Mouse (Mus musculus): Measurements from ENCODE around the gene Rrp12.

DNA sequence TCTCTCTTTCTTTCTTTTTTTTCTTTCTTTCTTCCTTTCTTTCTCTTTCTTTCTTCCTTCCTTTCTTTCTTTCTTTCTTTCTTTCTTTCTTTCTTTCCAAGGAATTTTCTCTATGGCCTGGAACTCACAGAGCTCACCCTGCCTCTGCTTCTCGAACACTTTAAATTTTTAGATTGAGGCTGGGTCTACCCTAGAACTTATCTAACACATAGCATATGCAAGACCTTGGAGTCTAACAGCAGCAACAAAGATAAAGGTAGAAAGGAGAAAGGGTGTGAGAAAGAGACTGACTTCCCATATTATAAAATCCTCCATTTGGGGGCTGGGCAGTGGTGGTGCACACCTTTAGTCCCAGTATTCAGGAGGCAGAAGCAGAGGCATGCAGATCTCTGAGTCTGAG, 73.4 kb downstream of the Rrp12 start:
- no peak for TF ChIP-seq ZNF384 (IDR thresholded peaks at IDR 0.05; ENCODE audit: low read depth, low read length)
- no peak for TF ChIP-seq CHD2 (IDR thresholded peaks at IDR 0.05; ENCODE audit: low read depth, low read length)
- TF ChIP-seq HCFC1 (IDR thresholded peaks at IDR 0.05; ENCODE audit: borderline replicate concordance, insufficient read depth, low read length), result no peak
- no peak for TF ChIP-seq MAFK (IDR thresholded peaks at IDR 0.05; ENCODE audit: insufficient read depth, low read depth, low read length)

Measured in ES-E14 (cell line).